Mouse (Mus musculus) MEL (cell line): ENCODE data around the gene Fam13c.

Experiments used
- BHLHE40 ChIP-seq: IDR thresholded peaks from 2 replicates; pipeline ENCODE4 v1.6.1; 2012; ENCODE audit warnings: low read depth, mild to moderate bottlenecking, inconsistent platforms, low read length, improper control_type of control experiment, borderline replicate concordance
- CTCF ChIP-seq, 3 experiments: IDR thresholded peaks in 2 of 3; conservative IDR thresholded peaks in 1 of 3; 2 replicates each; pipeline ENCODE4 v1.5.1; 2011 to 2012; ENCODE audit warnings: low read length in 3 of 3, low read depth in 2 of 3, mild to moderate bottlenecking in 2 of 3, improper control_type of control experiment in 1 of 3, inconsistent platforms in 1 of 3, mixed read lengths in 1 of 3, moderate library complexity in 1 of 3; ENCODE audit not compliant: control insufficient read depth in 1 of 3, insufficient read depth in 1 of 3, poor library complexity in 1 of 3, severe bottlenecking in 1 of 3
- E2F4 ChIP-seq: IDR thresholded peaks from 2 replicates; pipeline ENCODE4 v1.6.1; 2011; ENCODE audit warnings: low read depth, low read length, improper control_type of control experiment, borderline replicate concordance
- ETS1 ChIP-seq: IDR thresholded peaks from 2 replicates; pipeline ENCODE4 v1.6.1; 2012; ENCODE audit warnings: low read depth, mild to moderate bottlenecking, inconsistent platforms, low read length, improper control_type of control experiment, moderate library complexity
- HCFC1 ChIP-seq: IDR thresholded peaks from 2 replicates; pipeline ENCODE4 v1.6.1; 2012; ENCODE audit warnings: low read depth, mild to moderate bottlenecking, inconsistent platforms, low read length, improper control_type of control experiment, moderate library complexity
- MXI1 ChIP-seq: IDR thresholded peaks from 2 replicates; pipeline ENCODE4 v1.6.1; 2011; ENCODE audit warnings: mild to moderate bottlenecking, low read depth, low read length, improper control_type of control experiment
- MYB ChIP-seq: IDR thresholded peaks from 2 replicates; pipeline ENCODE4 v1.6.1; 2011; ENCODE audit warnings: mild to moderate bottlenecking, low read depth, low read length, improper control_type of control experiment
- POLR2A ChIP-seq, 2 experiments: IDR thresholded peaks; 2 replicates each; pipeline ENCODE4 v1.6.1; 2011 to 2012; ENCODE audit warnings: low read length in 2 of 2, mild to moderate bottlenecking in 2 of 2, control low read depth in 1 of 2, improper control_type of control experiment in 1 of 2, low read depth in 1 of 2, moderate library complexity in 1 of 2; ENCODE audit not compliant: control insufficient read depth in 1 of 2, insufficient read depth in 1 of 2, poor library complexity in 1 of 2
- RCOR1 ChIP-seq: IDR thresholded peaks from 2 replicates; pipeline ENCODE4 v1.6.1; 2012; ENCODE audit warnings: low read depth, mild to moderate bottlenecking, inconsistent platforms, low read length, improper control_type of control experiment
- SIN3A ChIP-seq: IDR thresholded peaks from 2 replicates; pipeline ENCODE4 v1.6.1; 2012; ENCODE audit warnings: low read length, improper control_type of control experiment, inconsistent platforms
- TAL1 ChIP-seq: IDR thresholded peaks from 2 replicates; pipeline ENCODE4 v1.6.1; 2012; ENCODE audit warnings: mild to moderate bottlenecking, inconsistent platforms, low read length, moderate library complexity, mixed read lengths
- USF1 ChIP-seq: IDR thresholded peaks from 2 replicates; pipeline ENCODE4 v1.6.1; 2014; ENCODE audit warnings: low read depth, mild to moderate bottlenecking, inconsistent platforms, low read length, improper control_type of control experiment, moderate library complexity
- USF2 ChIP-seq, 2 experiments: IDR thresholded peaks; 2 replicates each; pipeline ENCODE4 v1.6.1; 2011 to 2012; ENCODE audit warnings: improper control_type of control experiment in 2 of 2, low read length in 2 of 2, borderline replicate concordance in 1 of 2, inconsistent platforms in 1 of 2, low read depth in 1 of 2, mild to moderate bottlenecking in 1 of 2; ENCODE audit not compliant: insufficient read depth in 1 of 2

- TF ChIP-seq ETS1 (no peak), CTCF (IDR thresholded peaks at IDR 0.05 in 2 of 3, conservative IDR thresholded peaks at IDR 0.05 in 1 of 3; ENCODE audit: control insufficient read depth in 1 of 3, insufficient read depth in 1 of 3, low read depth in 2 of 3, low read length in 3 of 3, poor library complexity in 1 of 3, severe bottlenecking in 1 of 3) (no peak), POLR2A (IDR thresholded peaks at IDR 0.05; ENCODE audit: control insufficient read depth in 1 of 2, insufficient read depth in 1 of 2, low read depth in 1 of 2, low read length in 2 of 2, poor library complexity in 1 of 2) (no peak), USF2 (IDR thresholded peaks at IDR 0.05; ENCODE audit: borderline replicate concordance in 1 of 2, insufficient read depth in 1 of 2, low read depth in 1 of 2, low read length in 2 of 2) (no peak), BHLHE40 (no peak), SIN3A (no peak), MXI1 (no peak), HCFC1 (no peak), TAL1 (no peak), MYB (no peak), E2F4 (no peak), USF1 (no peak), RCOR1 (no peak)
Measured at GRCm38 (mm10) chr10:70395900-70396299, 44.4 kb upstream of the Fam13c start.
